Comparison of ENCODE assay signal across 8 mouse cellular contexts in the genomic region with DNA sequence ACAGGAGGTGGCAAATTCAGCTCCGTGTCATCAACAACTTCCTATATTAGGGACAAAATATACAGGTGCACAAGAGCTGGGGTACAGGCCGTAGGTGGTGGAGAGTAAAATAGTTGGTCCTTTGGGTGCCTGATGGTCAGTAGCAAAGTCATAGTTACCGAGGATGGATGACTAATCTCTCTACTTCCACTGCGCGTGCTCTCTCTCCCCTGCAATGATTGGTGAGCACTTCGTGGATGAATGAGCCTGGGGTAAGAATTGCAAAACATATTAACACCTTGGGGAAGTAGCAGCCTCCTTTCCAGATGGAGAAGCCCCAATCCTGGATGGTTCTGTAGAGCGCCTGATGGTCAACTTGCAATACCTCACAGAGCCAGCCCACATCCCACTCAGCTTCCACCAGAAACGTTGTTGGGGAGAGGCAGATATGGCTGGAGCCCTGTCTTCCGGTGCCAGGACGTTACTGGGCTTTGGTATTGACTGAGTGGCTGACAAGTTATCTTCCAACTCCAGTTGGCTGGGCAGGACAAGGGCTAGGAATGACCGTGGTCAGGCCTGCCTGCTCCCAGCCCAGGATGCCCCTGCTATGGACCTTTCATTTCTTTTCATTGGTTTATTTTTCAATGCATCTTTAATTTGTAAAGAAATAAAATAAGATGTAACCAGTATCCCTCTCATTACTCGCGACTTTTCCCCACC. TPM values are rescaled to one million over a fixed set of nuclear protein-coding genes. Genes with fewer than 3 reads are reported as not detected.
A peak's percentile ranks its signal among the peaks of the same experiment; 100 is the strongest.
DNase-seq lines count a peak whose midpoint lies in the region; ATAC-seq and TF ChIP-seq lines count a peak whose summit lies in the region.

No protein-coding gene starts in this region.

- peak overlapping the region; percentile 100 for H3K27ac ChIP-seq in kidney, embryonic 15.5 days
- H3K27ac ChIP-seq in forebrain, embryonic 15.5 days (replicated peaks): peak overlapping the region; percentile 98
- no peak overlapping the region; the same call in 1 of the 2 replicates for H3K27ac ChIP-seq in small intestine, adult 2 months (ENCODE audit: insufficient read depth, low read depth, low read length)

- H3K36me3 ChIP-seq in kidney, embryonic 15.5 days: peaks cover 66% of the 10 kb centered on the region
- H3K36me3 ChIP-seq in G1E (replicated peaks): peaks cover 93% of the 10 kb centered on the region
- H3K36me3 ChIP-seq in forebrain, embryonic 15.5 days: peaks cover 52% of the 10 kb centered on the region
- peaks cover 43% of the 10 kb centered on the region for H3K36me3 ChIP-seq in small intestine, adult 2 months (ENCODE audit: control insufficient read depth, insufficient read depth, low read length)

- no peaks in the 10 kb centered on the region for H3K27me3 ChIP-seq in kidney, embryonic 15.5 days
- no peaks in the 10 kb centered on the region for H3K27me3 ChIP-seq in G1E (ENCODE audit: insufficient read depth, low read length)
- no peaks in the 10 kb centered on the region for H3K27me3 ChIP-seq in forebrain, embryonic 15.5 days
- H3K27me3 ChIP-seq in small intestine, adult 2 months (ENCODE audit: control insufficient read depth, insufficient read depth, low read length): no peaks in the 10 kb centered on the region

- H3K4me2 ChIP-seq in kidney, embryonic 15.5 days: peak overlapping the region; percentile 78
- peak overlapping the region; percentile 76 for H3K4me2 ChIP-seq in forebrain, embryonic 15.5 days (replicated peaks)

- DNase-seq in kidney, postnatal 25 days: no peak
- no peak for DNase-seq in G1E (ENCODE audit: low spot score)
- DNase-seq in liver: peak; percentile 22
- DNase-seq in ovary, adult 18-20 months (ENCODE audit: low spot score): no peak
- DNase-seq in layer of hippocampus, postnatal 14 days (ENCODE audit: low spot score in 2 of 2): no peak

- H3K4me3 ChIP-seq in kidney, embryonic 15.5 days (replicated peaks): peak overlapping the region; percentile 96
- peak overlapping the region; percentile 81 for H3K4me3 ChIP-seq in G1E (ENCODE audit: low read depth, low read length)
- H3K4me3 ChIP-seq in forebrain, embryonic 15.5 days: peak overlapping the region; percentile 86
- H3K4me3 ChIP-seq in small intestine, adult 2 months (ENCODE audit: low read depth, low read length): peak overlapping the region; percentile 82

- 42% methylated on average over 13 of the region's 13 CpGs for WGBS in kidney, embryonic 15.5 days
- WGBS in forebrain, embryonic 15.5 days: 49% methylated on average over 13 of the region's 13 CpGs
- WGBS in small intestine, adult 2 months: 39% methylated on average over 13 of the region's 13 CpGs

- no peak for TF ChIP-seq CTCF in G1E (IDR thresholded peaks at IDR 0.05; ENCODE audit: low read depth, low read length)
- TF ChIP-seq CTCF in small intestine, adult 2 months (IDR thresholded peaks at IDR 0.05; ENCODE audit: extremely low read depth, insufficient read length, insufficient replicate concordance, low read depth, low read length): no peak

- peak; percentile 30 for ATAC-seq in kidney, embryonic 15.5 days (replicated peaks; ENCODE audit: low FRiP score)
- no peak for ATAC-seq in G1E (ENCODE audit: extremely low read depth, insufficient number of reproducible peaks, low FRiP score, poor library complexity, severe bottlenecking)
- ATAC-seq in forebrain, embryonic 15.5 days (replicated peaks): peak; percentile 11

- H3K9ac ChIP-seq in kidney, embryonic 15.5 days: peak overlapping the region; percentile 96
- H3K9ac ChIP-seq in forebrain, embryonic 15.5 days (replicated peaks): peak overlapping the region; percentile 92

- no peak for TF ChIP-seq POLR2A in small intestine, adult 2 months (IDR thresholded peaks at IDR 0.05; ENCODE audit: low read depth, low read length)

- H3K9me3 ChIP-seq in kidney, embryonic 15.5 days (replicated peaks): no peaks in the 10 kb centered on the region
- H3K9me3 ChIP-seq in G1E (replicated peaks): no peaks in the 10 kb centered on the region
- H3K9me3 ChIP-seq in forebrain, embryonic 15.5 days: no peaks in the 10 kb centered on the region

- peaks cover 49% of the 10 kb centered on the region for H3K4me1 ChIP-seq in kidney, embryonic 15.5 days
- peaks cover 64% of the 10 kb centered on the region for H3K4me1 ChIP-seq in G1E (ENCODE audit: insufficient read depth, low read depth, low read length)
- H3K4me1 ChIP-seq in forebrain, embryonic 15.5 days: peaks cover 46% of the 10 kb centered on the region
- H3K4me1 ChIP-seq in small intestine, adult 2 months (ENCODE audit: control insufficient read depth, insufficient read depth, insufficient read length, low read length): peaks cover 9% of the 10 kb centered on the region

RNA-seq across cellular contexts. Expression of a gene that starts 0.4 kb away (rescaled TPM):
- 28.5 and 29.2 TPM in 2 replicates for polyA plus RNA-seq in kidney, embryonic 15.5 days (2015; fragmentation: Nextera tagmentation; extraction: Ambion mirVana)
- total RNA-seq in G1E (2014; fragmentation: Nextera tagmentation) (3.5 and 4.6 TPM in 2 replicates), G1E (2017) (7.8 and 8.3 TPM in 2 replicates)
- polyA plus RNA-seq in G1E (2012): 4.1 and 5.0 TPM in 2 replicates
- 23.1 and 23.9 TPM in 2 replicates for polyA plus RNA-seq in forebrain, embryonic 15.5 days (2015; fragmentation: Nextera tagmentation; extraction: Ambion mirVana)
- 6.4 and 13.7 TPM in 2 replicates for polyA plus RNA-seq in small intestine, adult 2 months (2012; rRNA removed)
- 10 to 100 TPM; 18.2 to 18.5 TPM for total RNA-seq in layer of hippocampus, postnatal 14 days (2021)

RNA-seq across cellular contexts. Expression of a gene that starts 8.5 kb away (rescaled TPM):
- polyA plus RNA-seq in kidney, embryonic 15.5 days (2015; fragmentation: Nextera tagmentation; extraction: Ambion mirVana): 201 and 215 TPM in 2 replicates
- 43.0 and 53.6 TPM in 2 replicates for total RNA-seq in G1E (2014; fragmentation: Nextera tagmentation)
- total RNA-seq in G1E (2017): 135 and 152 TPM in 2 replicates
- polyA plus RNA-seq in G1E (2012): 8.4 and 8.7 TPM in 2 replicates
- 213 TPM in 2 replicates for polyA plus RNA-seq in forebrain, embryonic 15.5 days (2015; fragmentation: Nextera tagmentation; extraction: Ambion mirVana)
- 9.3 and 13.9 TPM in 2 replicates for polyA plus RNA-seq in small intestine, adult 2 months (2012; rRNA removed)
- total RNA-seq in layer of hippocampus, postnatal 14 days (2021): 10 to 100 TPM; 48.4 to 51.8 TPM

RNA-seq across cellular contexts. Expression of a gene that starts 13.0 kb away (rescaled TPM):
- polyA plus RNA-seq in kidney, embryonic 15.5 days (2015; fragmentation: Nextera tagmentation; extraction: Ambion mirVana): 28.7 and 30.6 TPM in 2 replicates
- 41.1 and 41.2 TPM in 2 replicates for total RNA-seq in G1E (2014; fragmentation: Nextera tagmentation)
- total RNA-seq in G1E (2017): 16.7 and 19.1 TPM in 2 replicates
- polyA plus RNA-seq in G1E (2012): 31.5 and 35.7 TPM in 2 replicates
- polyA plus RNA-seq in forebrain, embryonic 15.5 days (2015; fragmentation: Nextera tagmentation; extraction: Ambion mirVana): 46.1 and 47.1 TPM in 2 replicates
- polyA plus RNA-seq in small intestine, adult 2 months (2012; rRNA removed): 79.0 and 182 TPM in 2 replicates
- total RNA-seq in layer of hippocampus, postnatal 14 days (2021): 100 to 1,000 TPM; 142 to 161 TPM

RNA-seq across cellular contexts. Expression of a gene that starts 20.2 kb away (rescaled TPM):
- 98.3 and 106 TPM in 2 replicates for polyA plus RNA-seq in kidney, embryonic 15.5 days (2015; fragmentation: Nextera tagmentation; extraction: Ambion mirVana)
- total RNA-seq in G1E (2014; fragmentation: Nextera tagmentation) (119 and 126 TPM in 2 replicates), G1E (2017) (88.4 and 101 TPM in 2 replicates)
- polyA plus RNA-seq in G1E (2012): 255 and 271 TPM in 2 replicates
- 83.9 and 85.5 TPM in 2 replicates for polyA plus RNA-seq in forebrain, embryonic 15.5 days (2015; fragmentation: Nextera tagmentation; extraction: Ambion mirVana)
- 161 and 233 TPM in 2 replicates for polyA plus RNA-seq in small intestine, adult 2 months (2012; rRNA removed)
- total RNA-seq in layer of hippocampus, postnatal 14 days (2021): 100 to 1,000 TPM; 106 to 110 TPM

RNA-seq across cellular contexts. Expression of a gene that starts 26.2 kb away (rescaled TPM):
- 2.2 and 3.3 TPM in 2 replicates for polyA plus RNA-seq in kidney, embryonic 15.5 days (2015; fragmentation: Nextera tagmentation; extraction: Ambion mirVana)
- 0.23 TPM in 1 of 2 replicates, not detected in the other for total RNA-seq in G1E (2014; fragmentation: Nextera tagmentation)
- 0.06 and 0.11 TPM in 2 replicates for total RNA-seq in G1E (2017)
- polyA plus RNA-seq in G1E (2012): 0.04 and 0.07 TPM in 2 replicates
- 0.11 and 0.17 TPM in 2 replicates for polyA plus RNA-seq in forebrain, embryonic 15.5 days (2015; fragmentation: Nextera tagmentation; extraction: Ambion mirVana)
- polyA plus RNA-seq in small intestine, adult 2 months (2012; rRNA removed): 0.06 TPM in 1 of 2 replicates, not detected in the other
- total RNA-seq in layer of hippocampus, postnatal 14 days (2021): under 1 TPM; 0.35 to 0.57 TPM

Comparison
In these comparisons a context has a peak if more than half of its experiments do, and no peak if none do; other contexts are left out.
1. RNA of a gene that starts 8.5 kb away (polyA plus RNA-seq): 213 TPM in forebrain, embryonic 15.5 days and 201 to 215 TPM in kidney, embryonic 15.5 days; 9.3 to 13.9 TPM in small intestine, adult 2 months and 8.4 to 8.7 TPM in G1E; every median in the first group is over 10 times any median in the second.
2. Peak in every context shown above with its lines, with median percentiles within 50 percentile points of each other: H3K4me3 ChIP-seq.